11 mouse cellular contexts compared by ENCODE assay signal in the genomic region with DNA sequence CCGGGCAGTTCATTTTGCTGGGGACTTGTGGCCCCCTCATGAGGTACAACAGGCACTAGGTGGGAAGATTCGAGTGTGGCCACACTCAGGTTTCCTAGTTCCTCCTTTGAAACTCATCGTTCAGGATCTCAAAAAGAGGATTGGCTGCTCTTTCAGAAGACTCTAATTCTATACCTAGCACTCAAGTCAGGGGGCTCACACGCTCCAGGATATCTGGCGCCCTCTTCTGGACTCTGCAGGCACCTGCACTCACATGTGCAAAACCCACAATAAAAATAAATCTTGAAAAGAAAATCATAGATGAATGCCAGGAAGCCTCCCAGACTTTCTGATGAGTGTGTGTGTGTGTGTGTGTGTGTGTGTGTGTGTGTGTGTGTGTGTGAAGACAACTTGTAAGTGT. TPM values are rescaled to one million over a fixed set of nuclear protein-coding genes. Genes with fewer than 3 reads are reported as not detected.
A peak's percentile ranks its signal among the peaks of the same experiment; 100 is the strongest.
DNase-seq lines count a peak whose midpoint lies in the region; ATAC-seq and TF ChIP-seq lines count a peak whose summit lies in the region.
"Had no signal": no experiment of that assay in that cellular context is flagged by ENCODE, and none has a peak within 500 bp of the region (broad histone marks: within the 10 kb centered on the region; RNA-seq: fewer than 3 reads in every experiment).

No protein-coding gene starts in this region.

- no peak overlapping the region for H3K4me2 ChIP-seq in embryonic facial prominence, embryonic 13.5 days
- H3K4me2 ChIP-seq: midbrain, embryonic 11.5 days had no signal

- 64% methylated on average over 5 of the region's 5 CpGs for WGBS in embryonic facial prominence, embryonic 13.5 days

- no peaks in the 10 kb centered on the region for H3K36me3 ChIP-seq in E14TG2a.4 (ENCODE audit: insufficient read depth, low read length)
- no peaks in the 10 kb centered on the region for H3K36me3 ChIP-seq in embryonic facial prominence, embryonic 13.5 days
- H3K36me3 ChIP-seq: heart, embryonic 15.5 days; limb, embryonic 13.5 days had no signal

- DNase-seq in layer of hippocampus, adult 2 months (ENCODE audit: low spot score in 2 of 2), result no peak
- DNase-seq in layer of hippocampus, adult 18-20 months (ENCODE audit: low spot score in 2 of 2), result no peak
- DNase-seq in 416B (ENCODE audit: low read depth), result peak; percentile 9
- DNase-seq in spleen, postnatal 14 days (ENCODE audit: low spot score in 2 of 2), result no peak
- DNase-seq in left cerebral cortex, adult 11 months (ENCODE audit: low spot score), result no peak
- DNase-seq: adrenal gland, adult 8-10 months had no signal

- H3K9me3 ChIP-seq in E14TG2a.4 (ENCODE audit: low read length), result no peaks in the 10 kb centered on the region
- H3K9me3 ChIP-seq in embryonic facial prominence, embryonic 13.5 days, result no peaks in the 10 kb centered on the region
- H3K9me3 ChIP-seq: heart, embryonic 15.5 days; limb, embryonic 13.5 days had no signal

- ATAC-seq in embryonic facial prominence, embryonic 13.5 days (ENCODE audit: insufficient number of reproducible peaks, insufficient read depth, low FRiP score, low TSS enrichment, low read depth), result no peak

- H3K9ac ChIP-seq in embryonic facial prominence, embryonic 13.5 days, result no peak overlapping the region
- H3K9ac ChIP-seq: heart, embryonic 15.5 days; limb, embryonic 13.5 days had no signal

- H3K27me3 ChIP-seq in E14TG2a.4 (ENCODE audit: insufficient read depth, low read length), result peaks cover 40% of the 10 kb centered on the region
- H3K27me3 ChIP-seq in embryonic facial prominence, embryonic 13.5 days, result 0 out of 2 replicates have a peak, but pooled peaks cover 3% of the 10 kb centered on the region
- H3K27me3 ChIP-seq: limb, embryonic 13.5 days had no signal

- H3K27ac ChIP-seq in layer of hippocampus, adult 2 months, result no peak overlapping the region
- H3K27ac ChIP-seq in embryonic facial prominence, embryonic 13.5 days, result peak overlapping the region; percentile 79
- H3K27ac ChIP-seq: heart, embryonic 15.5 days had no signal

- H3K4me1 ChIP-seq in E14TG2a.4 (replicated peaks; ENCODE audit: low read depth, low read length), result peaks cover 26% of the 10 kb centered on the region
- H3K4me1 ChIP-seq in embryonic facial prominence, embryonic 13.5 days, result peaks cover 43% of the 10 kb centered on the region

- H3K4me3 ChIP-seq in layer of hippocampus, adult 2 months, result no peak overlapping the region
- H3K4me3 ChIP-seq in E14TG2a.4 (replicated peaks; ENCODE audit: low read length), result no peak overlapping the region
- no peak overlapping the region for H3K4me3 ChIP-seq in embryonic facial prominence, embryonic 13.5 days
- H3K4me3 ChIP-seq: heart, embryonic 15.5 days; limb, embryonic 13.5 days had no signal

- peak; percentile 64 for TF ChIP-seq CTCF in layer of hippocampus, adult 2 months (conservative IDR thresholded peaks at IDR 0.05)
- TF ChIP-seq CTCF in E14TG2a.4 (conservative IDR thresholded peaks at IDR 0.05; ENCODE audit: low read length), result peak; percentile 80

RNA-seq across cellular contexts. Expression of gene Vgll4, which starts 1.1 kb away (rescaled TPM):
- 10 to 100 TPM; 44.2 to 44.8 TPM for total RNA-seq in layer of hippocampus, adult 2 months (2021)
- total RNA-seq in layer of hippocampus, adult 18-20 months (2021), result 10 to 100 TPM; 46.9 to 49.2 TPM
- polyA plus RNA-seq in embryonic facial prominence, embryonic 13.5 days (2015; fragmentation: Nextera tagmentation; extraction: Ambion mirVana), result 148 TPM in 2 replicates
